Mouse (Mus musculus) liver, embryonic 14.5 days (tissue): ENCODE measurements at regions not wholly inside any gene's neighbourhood (a gene's known extent, or its start where the extent isn't known, plus 50 kb on each side); places are given as distances from the start of the nearest gene placed in this dataset.

ENCODE experiments used
- CTCF ChIP-seq: IDR thresholded peaks from 2 replicates; pipeline ENCODE4 v1.5.1; 2016; ENCODE audit warnings: antibody characterized with exemption, low read depth, control low read depth
- EP300 ChIP-seq: IDR thresholded peaks from 2 replicates; pipeline ENCODE4 v1.6.1; 2016; ENCODE audit warnings: antibody characterized with exemption, low read depth

DNA sequence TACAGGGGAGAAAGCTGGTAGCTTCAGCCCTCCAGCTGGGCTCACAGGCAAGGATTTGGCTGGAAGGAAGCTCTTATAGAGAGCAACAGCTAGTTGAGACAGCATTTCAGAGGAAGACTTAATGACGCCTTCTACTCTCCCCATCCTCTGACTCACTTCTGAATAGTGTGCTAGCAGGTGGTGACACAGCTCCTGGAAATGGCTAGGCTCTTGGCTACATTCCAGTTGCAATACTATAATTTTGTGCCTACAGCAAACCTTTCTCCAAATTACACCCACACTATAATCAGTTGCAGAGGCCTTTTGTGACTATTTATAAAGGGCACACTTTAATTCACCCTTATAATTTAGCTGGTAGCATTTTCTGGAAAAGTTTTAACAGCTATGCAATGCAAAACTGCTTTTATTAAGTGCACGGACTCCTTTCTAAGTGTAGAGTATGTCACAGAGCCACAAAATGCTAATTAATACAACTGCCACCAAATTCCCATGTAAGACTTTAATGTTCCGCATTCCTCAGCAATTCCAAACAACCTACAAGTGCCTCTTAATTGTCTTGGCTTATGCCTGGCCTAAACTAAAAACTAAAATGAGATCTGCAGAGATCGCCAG, 175.2 kb downstream of the Gnat3 start:
- no peak for TF ChIP-seq CTCF
- TF ChIP-seq EP300: no peak
